Mouse (Mus musculus) ES-E14 (cell line): ENCODE results near the gene Fcor. TPM values are rescaled to one million over a fixed set of nuclear protein-coding genes. Genes with fewer than 3 reads are reported as not detected.

Source experiments
- DNase-seq: peaks from one replicate; pipeline ENCODE4 v3.0.0-alpha.2; 2013; ENCODE audit warnings: low read depth, low spot score
- H3K27ac ChIP-seq: 2 replicates; pipeline ENCODE4 v1.5.1; 2012; ENCODE audit warnings: low read depth, mild to moderate bottlenecking, low read length, moderate library complexity, mixed read lengths; ENCODE audit not compliant: poor library complexity, insufficient read depth, severe bottlenecking
- H3K36me3 ChIP-seq: 2 replicates; pipeline ENCODE4 v1.6.1; 2012; ENCODE audit warnings: mild to moderate bottlenecking, low read length, moderate library complexity, mixed read lengths; ENCODE audit not compliant: control insufficient read depth, poor library complexity, insufficient read depth, severe bottlenecking
- H3K4me1 ChIP-seq, 2 experiments: fragments of 150-350 bp in 1 of 2; sonication (generic) in 1 of 2; 2 replicates each; pipeline ENCODE4 v1.6.1; 2012; ENCODE audit warnings: low read length in 2 of 2, mild to moderate bottlenecking in 1 of 2, mixed read lengths in 1 of 2; ENCODE audit not compliant: control insufficient read depth in 2 of 2, insufficient read depth in 2 of 2, poor library complexity in 1 of 2
- H3K4me3 ChIP-seq, 2 experiments: fragments of 150-350 bp in 1 of 2; sonication (generic) in 1 of 2; 2 replicates each; pipeline ENCODE4 v1.5.1; 2012; ENCODE audit warnings: low read length in 2 of 2, low read depth in 1 of 2, mild to moderate bottlenecking in 1 of 2, mixed read lengths in 1 of 2; ENCODE audit not compliant: insufficient read depth in 1 of 2, poor library complexity in 1 of 2, severe bottlenecking in 1 of 2
- H3K9ac ChIP-seq: 2 replicates; pipeline ENCODE4 v1.6.1; 2012; ENCODE audit warnings: low read depth, mild to moderate bottlenecking, low read length, mixed read lengths; ENCODE audit not compliant: poor library complexity, insufficient read depth, severe bottlenecking
- H3K9me3 ChIP-seq: fragments of 150-350 bp; sonication (generic); 2 replicates; pipeline ENCODE4 v1.6.1; 2012; ENCODE audit warnings: low read depth, mild to moderate bottlenecking, low read length; ENCODE audit not compliant: control insufficient read depth, insufficient read depth
- CHD2 ChIP-seq: IDR thresholded peaks from 2 replicates; pipeline ENCODE4 v1.6.1; 2014; ENCODE audit warnings: mild to moderate bottlenecking, low read depth, low read length, inconsistent platforms
- HCFC1 ChIP-seq: IDR thresholded peaks from 2 replicates; pipeline ENCODE4 v1.6.1; 2012; ENCODE audit warnings: low read length, inconsistent platforms, borderline replicate concordance; ENCODE audit not compliant: insufficient read depth
- MAFK ChIP-seq: IDR thresholded peaks from 2 replicates; pipeline ENCODE4 v1.6.1; 2014; ENCODE audit warnings: mild to moderate bottlenecking, low read depth, low read length, inconsistent platforms; ENCODE audit not compliant: insufficient read depth
- ZC3H11A ChIP-seq: IDR thresholded peaks from 2 replicates; pipeline ENCODE4 v1.6.1; 2012; ENCODE audit warnings: low read depth, mild to moderate bottlenecking, inconsistent platforms, low read length, borderline replicate concordance
- ZNF384 ChIP-seq: IDR thresholded peaks from 2 replicates; pipeline ENCODE4 v1.6.1; 2012; ENCODE audit warnings: low read depth, low read length, inconsistent platforms
- in situ Hi-C, 2 experiments: fragments of 600-800 bp; cut with MboI; formaldehyde crosslinking; loops; one replicate each; pipeline ENCODE4 v1.15.1; 2025; ENCODE audit warnings: low sequenced_read_pairs in 2 of 2, inconsistent platforms in 1 of 2; ENCODE audit not compliant: unreplicated experiment in 2 of 2
- total RNA-seq: library from RNA; depleted of rRNA; stranded (reverse); fragments of 300-350 nt; gene quantifications from 2 replicates; pipeline ENCODE4 v1.2.3, GENCODE M21; 2012

Gene Fcor
- total RNA-seq, 1 experiment, result 11.6 TPM

- Histone ChIP-seq H3K9me3 (no peaks in the 10 kb centered on the region), H3K36me3 (peaks cover 8% of the 10 kb centered on the region; the same call in 1 of the 2 replicates), H3K4me1 (peaks cover 0 to 13% of the 10 kb centered on the region in 2 experiments; a peak in 3 of 4 replicates), H3K4me3 (peak overlapping the region; percentile 44 to 55), H3K27ac (no peak overlapping the region), H3K9ac (peak overlapping the region; percentile 61; the same call in 1 of the 2 replicates)
- in situ Hi-C loops, result no loop called here
- no peak for DNase-seq
- no peak for TF ChIP-seq ZNF384
- peak; percentile 39; the same call in 1 of the 2 replicates for TF ChIP-seq MAFK
Measured at GRCm38 (mm10) chr8:3645804-3646203, 26.4 kb downstream of the Fcor start.

- peak overlapping the region; percentile 74 for H3K9ac ChIP-seq
- no peak for DNase-seq
- in situ Hi-C loops, result no loop called here
Measured at GRCm38 (mm10) chr8:3631478-3631875, 40.7 kb downstream of the Fcor start.

GRCm38 (mm10) chr8:3630647-3631477, 41.3 kb downstream of the Fcor start, which contains the start of gene Stxbp2:
Gene Stxbp2, plus strand, starts transcription at chr8:3630955.
- in situ Hi-C loops, result no loop called here
- no peaks in the 10 kb centered on the region for H3K4me1 ChIP-seq
- H3K4me3 ChIP-seq, result peak within 1 kb of the TSS; percentile 75 to 99
- H3K9ac ChIP-seq, result peak within 1 kb of the TSS; percentile 74
- peak; percentile 67 for DNase-seq
- no peaks in the 10 kb centered on the region for H3K9me3 ChIP-seq
- H3K36me3 ChIP-seq, result peaks cover 17% of the 10 kb centered on the region; the same call in 1 of the 2 replicates
- H3K27ac ChIP-seq, result no peak within 1 kb of the TSS
- no peak for TF ChIP-seq ZNF384
- TF ChIP-seq ZC3H11A, result peak; percentile 6; the same call in 1 of the 2 replicates

More at GRCm38 (mm10) chr8:3631478-3631875, 40.7 kb downstream of the Fcor start:
- TF ChIP-seq ZNF384, result no peak
- no peak for TF ChIP-seq ZC3H11A
- TF ChIP-seq CHD2, result no peak
- TF ChIP-seq MAFK, result no peak
- TF ChIP-seq HCFC1, result no peak
- peaks cover 22% of the 10 kb centered on the region; the same call in 1 of the 2 replicates for H3K36me3 ChIP-seq
- H3K27ac ChIP-seq, result no peak overlapping the region
- H3K4me3 ChIP-seq, result peak overlapping the region; percentile 75 to 99
- no peaks in the 10 kb centered on the region for H3K9me3 ChIP-seq
- no peaks in the 10 kb centered on the region for H3K4me1 ChIP-seq

- Histone ChIP-seq H3K4me1 (no peaks in the 10 kb centered on the region), H3K9me3 (no peaks in the 10 kb centered on the region), H3K9ac (no peak overlapping the region), H3K27ac (no peak overlapping the region), H3K4me3 (no peak overlapping the region), H3K36me3 (no peaks in the 10 kb centered on the region)
- DNase-seq, result no peak
- in situ Hi-C loops, result no loop called here
- TF ChIP-seq HCFC1 (no peak), MAFK (no peak), CHD2 (no peak), ZC3H11A (no peak), ZNF384 (no peak)
Measured at GRCm38 (mm10) chr8:3628014-3628413, 44.1 kb downstream of the Fcor start.
